Mouse (Mus musculus) hematopoietic stem cell, adult 5-6 weeks (primary cell): ENCODE data around the gene Nfkbia. TPM values are rescaled to one million over a fixed set of nuclear protein-coding genes. Genes with fewer than 3 reads are reported as not detected.

Source experiments
- ATAC-seq, 2 experiments: fragments of 125-278 bp in 1 of 2; replicated peaks in 1 of 2; 2 replicates each; pipeline ENCODE4 v1.8.0; 2016 to 2017; ENCODE audit warnings: inconsistent platforms in 2 of 2, mild to moderate bottlenecking in 2 of 2, moderate number of reproducible peaks in 2 of 2, low read depth in 1 of 2, moderate TSS enrichment in 1 of 2; ENCODE audit not compliant: low FRiP score in 2 of 2, poor library complexity in 2 of 2, severe bottlenecking in 2 of 2, insufficient read depth in 1 of 2, low TSS enrichment in 1 of 2
- total RNA-seq: library from RNA; stranded (forward); fragments of 172-1452, 232-1000 nt; gene quantifications from 2 replicates; pipeline ENCODE4 v1.2.3, GENCODE M21; 2017

Gene Nfkbia
- total RNA-seq, 1 experiment from 2014 or later = 133 TPM

DNA sequence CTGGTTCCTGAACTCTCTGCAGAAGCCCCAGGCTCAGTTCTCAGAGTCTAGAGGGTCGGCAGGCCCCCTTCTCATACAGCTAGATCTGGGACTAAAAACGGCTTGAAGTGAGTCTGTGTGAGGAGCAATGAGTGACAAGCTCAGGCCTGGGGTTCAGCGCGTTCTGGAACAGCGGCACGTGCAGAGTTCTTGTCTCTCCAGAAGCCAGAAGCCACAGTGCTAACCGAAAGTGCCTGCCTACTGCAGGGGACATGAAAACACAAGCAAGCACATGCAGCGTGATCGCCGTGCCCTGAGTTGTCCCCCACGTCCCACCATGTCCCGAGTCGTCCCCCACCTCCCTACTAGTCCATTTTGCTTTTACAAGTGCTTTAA, 18.3 kb downstream of the Nfkbia start:
- ATAC-seq = peak; percentile 13 to 51; a peak in 1 of 4 replicates

- peak; percentile 64 to 65; a peak in 3 of 4 replicates for ATAC-seq
Observed at GRCm38 (mm10) chr12:55473250-55474208, 18.9 kb downstream of the Nfkbia start.

DNA sequence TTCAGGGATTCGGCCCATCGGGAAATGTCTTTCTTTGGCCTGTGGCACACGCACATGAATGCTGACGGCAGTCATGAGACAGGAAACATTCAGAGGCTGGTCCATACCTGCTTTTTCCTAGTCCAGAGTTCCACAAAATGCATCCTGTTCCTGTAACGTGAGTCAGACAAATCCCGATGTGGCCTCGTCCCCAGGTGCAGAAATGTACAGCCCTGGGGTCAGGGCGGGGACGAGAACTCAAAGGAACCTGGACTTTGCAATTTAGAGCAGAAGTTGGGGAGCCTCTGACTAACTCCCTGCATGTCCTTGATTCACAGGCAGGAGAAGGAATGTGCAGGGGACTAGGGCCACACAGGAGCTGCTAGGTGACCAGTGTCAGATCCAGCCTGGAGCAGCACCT, 21.1 kb downstream of the Nfkbia start:
- no peak for ATAC-seq

DNA sequence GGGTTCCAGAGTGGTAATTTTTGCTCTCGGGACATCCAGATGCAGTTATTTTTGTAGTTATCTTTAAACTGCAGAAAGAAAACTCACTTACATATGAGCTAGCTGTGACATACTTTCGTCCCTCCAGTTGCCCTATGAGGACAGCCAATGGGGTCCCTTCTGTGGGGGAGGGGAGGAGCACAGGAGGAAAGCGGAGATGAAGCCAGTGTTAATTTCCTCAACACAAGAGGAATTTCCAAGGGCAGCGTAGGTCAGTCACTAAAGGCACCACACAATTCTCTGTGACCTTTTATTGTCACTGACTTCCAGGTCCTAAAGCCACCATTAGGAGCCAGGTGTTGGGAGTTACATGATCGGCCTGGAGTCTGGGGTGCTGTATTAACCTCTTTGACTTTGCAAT, 22.0 kb downstream of the Nfkbia start:
- no peak for ATAC-seq

GRCm38 (mm10) chr12:55467331-55468180, 24.9 kb downstream of the Nfkbia start:
- ATAC-seq = no peak

GRCm38 (mm10) chr12:55466816-55467215, 25.6 kb downstream of the Nfkbia start:
- peak in 1 of 2 experiments; percentile 38; a peak in 2 of 4 replicates for ATAC-seq

DNA sequence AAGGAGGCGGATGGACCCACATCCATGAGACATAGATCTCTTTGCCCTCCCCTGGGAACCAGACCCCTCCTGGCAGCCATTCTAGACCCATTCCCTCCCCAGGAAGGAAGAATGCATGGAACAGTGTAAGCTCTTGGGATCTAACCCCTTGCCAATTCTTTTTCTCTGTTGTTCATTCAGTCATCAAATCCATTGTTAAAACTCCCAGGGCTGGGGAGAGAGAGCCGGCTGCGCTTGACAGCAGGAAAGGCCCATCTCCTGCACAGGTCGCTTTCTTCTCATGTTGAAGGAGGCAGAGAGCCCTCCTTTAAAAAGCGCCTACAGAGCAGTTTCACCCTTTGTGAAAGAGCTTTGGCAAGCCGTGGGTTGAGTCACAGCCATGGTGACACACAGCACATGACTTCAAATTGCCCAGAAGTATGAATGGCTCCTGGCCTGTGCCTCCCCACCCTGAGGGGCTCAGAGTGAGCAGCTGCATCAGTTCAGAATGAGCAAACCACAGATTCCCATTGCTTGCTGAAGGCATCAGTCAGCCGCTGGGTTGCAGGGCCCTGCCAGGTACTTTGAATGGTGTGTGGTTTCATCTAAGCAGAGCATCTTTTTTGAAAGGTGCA, 26.3 kb downstream of the Nfkbia start:
- peak in 1 of 2 experiments; percentile 23; a peak in 1 of 4 replicates for ATAC-seq

DNA sequence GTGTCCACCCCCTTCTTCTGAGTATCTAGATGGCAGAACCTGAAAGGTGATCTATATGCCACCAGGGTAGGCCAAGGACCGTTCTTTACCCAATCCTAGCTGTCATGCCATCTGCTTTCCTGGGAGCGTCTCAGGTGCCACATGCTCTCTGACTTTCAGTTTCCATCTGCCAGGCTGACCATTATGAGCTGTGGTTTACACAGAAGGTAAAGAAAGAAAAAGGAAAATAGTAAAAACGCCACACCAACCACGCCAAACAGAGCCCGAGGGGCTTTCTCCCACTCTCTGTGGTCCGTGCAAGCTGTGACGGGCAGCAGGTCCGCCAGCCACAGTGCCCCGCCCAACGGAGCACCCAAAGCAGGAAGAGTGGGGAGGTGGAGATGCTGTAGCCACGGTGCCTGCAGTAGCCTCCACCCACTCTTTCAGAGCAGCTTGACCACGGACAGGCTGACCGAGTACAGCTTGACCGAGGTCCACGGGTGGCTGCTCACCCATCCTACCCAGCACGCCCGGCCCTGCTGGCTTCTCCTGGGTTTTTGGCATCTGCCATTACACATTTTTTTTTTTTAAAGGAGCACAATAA, 27.0 kb downstream of the Nfkbia start:
- peak; percentile 62 to 70 for ATAC-seq

DNA sequence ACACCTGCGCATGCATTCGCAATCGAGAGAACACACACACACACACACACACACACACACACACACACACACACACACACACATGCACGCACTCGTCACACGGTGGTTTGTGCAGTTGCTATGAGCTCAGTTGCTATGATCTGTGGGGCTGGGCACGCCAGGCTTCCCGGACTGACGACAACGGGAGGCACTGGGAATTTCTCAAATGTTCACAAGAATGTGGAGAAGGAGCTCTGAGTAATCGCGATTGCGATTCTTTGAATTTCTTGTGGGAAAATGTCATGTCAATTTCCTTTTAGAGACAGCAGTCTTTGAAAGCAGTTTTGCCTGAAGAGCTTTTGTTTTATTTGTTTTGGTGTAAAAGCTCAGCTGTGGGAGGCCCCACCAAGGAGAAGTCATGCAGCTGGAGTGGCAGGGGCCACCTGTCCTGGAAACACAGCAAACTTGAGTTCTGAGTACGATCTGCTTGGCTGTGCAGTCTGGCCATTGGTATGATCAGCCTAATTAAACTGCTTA, 27.5 kb downstream of the Nfkbia start:
- 0 out of 4 replicates have a peak, but pooled peaks of 1 of the 2 experiments have one; percentile 6 for ATAC-seq

GRCm38 (mm10) chr12:55463992-55464845, 28.2 kb downstream of the Nfkbia start:
- peak in 1 of 2 experiments; percentile 29; a peak in 1 of 4 replicates for ATAC-seq

DNA sequence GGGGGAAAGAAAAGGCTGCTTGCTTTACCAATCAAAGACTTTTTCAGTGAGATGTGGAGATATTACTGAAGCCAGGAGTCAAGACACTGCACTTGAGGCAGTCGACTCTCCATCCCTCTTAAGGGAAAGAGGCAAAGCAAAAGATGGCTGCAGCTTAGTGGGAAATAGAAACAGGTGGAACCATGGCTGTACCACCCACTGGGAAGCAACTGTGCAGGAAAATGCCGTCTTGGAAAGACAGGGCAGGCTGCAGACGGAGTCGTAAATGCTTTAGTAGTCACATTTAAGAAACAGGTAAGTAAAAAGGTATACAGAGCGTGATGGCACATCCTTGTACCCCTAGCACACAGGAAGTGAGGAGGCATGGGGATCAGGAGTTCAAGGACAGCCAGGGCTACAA, 29.4 kb downstream of the Nfkbia start:
- no peak for ATAC-seq

DNA sequence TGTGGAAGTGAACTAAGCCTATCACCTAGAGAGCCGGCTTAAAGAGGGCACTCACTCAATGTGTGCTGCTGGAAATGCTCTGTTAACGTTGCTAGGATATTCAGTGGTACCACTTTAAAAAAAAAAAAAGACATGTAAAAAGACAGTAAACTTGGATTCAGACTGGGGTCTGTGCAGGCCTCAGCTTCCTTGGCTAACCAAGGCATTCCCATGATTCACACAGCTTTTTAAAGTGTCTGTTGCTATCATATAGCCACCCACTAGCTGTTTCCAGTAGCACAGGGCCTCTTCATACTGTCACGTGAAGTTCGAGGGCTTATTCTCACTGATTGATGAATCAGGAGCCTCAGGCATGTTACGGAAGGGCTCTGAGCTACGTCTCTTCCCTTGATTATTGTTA, 30.0 kb downstream of the Nfkbia start:
- ATAC-seq = no peak

- no peak for ATAC-seq
Observed at GRCm38 (mm10) chr12:55461767-55462166, 30.7 kb downstream of the Nfkbia start.

DNA sequence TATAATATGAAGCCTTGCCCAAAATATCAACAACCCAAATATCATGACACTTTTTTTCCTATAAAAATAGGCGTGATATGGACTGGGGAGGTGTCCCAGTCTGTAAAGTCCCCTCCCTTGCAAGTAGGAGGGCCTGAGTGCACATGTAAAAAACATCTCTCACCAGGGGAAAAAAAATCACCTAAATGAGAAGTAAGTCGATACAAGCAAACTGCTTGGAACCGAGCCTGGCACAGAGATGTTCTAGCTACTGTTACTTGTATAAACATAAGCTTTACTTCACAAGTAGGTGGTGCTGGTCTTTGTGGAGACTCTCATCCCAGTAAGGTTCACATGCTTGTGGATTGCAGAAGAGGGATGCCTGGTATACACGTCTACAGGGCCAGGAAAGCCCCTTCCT, 31.5 kb downstream of the Nfkbia start:
- no peak for ATAC-seq

DNA sequence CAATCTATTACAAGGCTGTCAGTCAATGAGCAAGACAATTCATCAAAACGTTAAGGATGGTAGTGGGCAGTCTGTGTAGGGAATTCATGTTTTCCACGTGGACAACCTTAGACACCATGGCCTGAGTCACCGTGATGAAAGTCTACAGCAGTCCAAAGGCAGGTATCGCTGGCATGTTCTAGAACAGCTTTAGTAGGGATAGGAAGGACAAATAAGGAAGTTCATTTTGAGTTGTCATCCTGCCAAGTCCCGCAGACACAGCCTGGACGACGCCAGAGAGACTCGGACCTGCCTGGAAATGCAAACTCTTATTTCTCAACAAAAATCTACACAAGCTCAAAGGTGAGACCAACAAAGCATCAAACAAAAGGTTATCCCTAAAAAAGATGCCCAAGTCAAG, 32.7 kb downstream of the Nfkbia start:
- ATAC-seq = peak; percentile 44 to 57; a peak in 1 of 4 replicates

DNA sequence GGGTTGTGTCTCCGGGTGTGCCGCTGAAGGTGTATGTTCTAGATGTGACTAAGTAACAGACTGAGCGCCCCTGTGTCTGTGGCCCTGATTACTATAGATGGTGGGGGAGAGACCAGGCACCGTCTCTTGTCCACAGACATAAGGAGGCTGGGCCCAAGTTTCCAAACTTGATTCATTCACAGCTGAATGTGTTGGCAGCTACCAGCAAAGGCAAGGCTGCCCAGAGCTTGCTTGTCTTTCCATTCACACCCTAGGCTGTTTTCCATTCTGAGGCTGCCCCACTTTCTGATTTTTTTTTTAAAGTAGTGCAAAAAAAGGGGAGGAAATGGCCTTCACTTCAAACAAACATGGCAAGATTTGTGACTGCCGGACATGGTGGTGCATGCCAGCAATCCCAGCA, 35.6 kb downstream of the Nfkbia start:
- no peak for ATAC-seq
